Mouse (Mus musculus) mouse trophoblast stem cell (cell line): ENCODE measurements around the gene Pkd1.

Experiments
- in situ Hi-C, 2 experiments: fragments of 300-500 bp; cut with MseI, MboI; formaldehyde crosslinking; loops; 2 replicates in 1 of 2; 3 replicates in 1 of 2; pipeline ENCODE4 v1.15.1; 2025

Gene Pkd1

DNA sequence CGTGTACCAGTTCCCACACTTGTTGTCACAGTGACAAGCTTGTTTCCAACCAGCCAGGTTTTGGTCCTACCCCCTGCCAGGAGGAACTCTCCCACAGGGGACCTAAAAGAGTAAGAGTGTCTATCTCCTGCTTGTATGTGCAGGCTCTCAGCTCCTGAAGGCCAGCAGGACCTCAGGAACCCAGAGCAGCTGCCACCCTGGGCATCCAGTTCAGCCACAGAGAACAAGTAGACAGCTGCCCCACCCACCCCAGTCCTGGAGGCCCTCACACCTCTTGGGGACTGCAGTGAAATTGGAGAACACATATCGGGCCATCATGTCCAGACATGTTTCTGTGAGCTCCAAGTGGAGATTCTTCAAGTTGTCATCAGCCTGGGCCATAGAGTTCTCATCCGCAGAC lies 54.9 kb downstream of the Pkd1 start:
- in situ Hi-C loops = no loop called here

DNA sequence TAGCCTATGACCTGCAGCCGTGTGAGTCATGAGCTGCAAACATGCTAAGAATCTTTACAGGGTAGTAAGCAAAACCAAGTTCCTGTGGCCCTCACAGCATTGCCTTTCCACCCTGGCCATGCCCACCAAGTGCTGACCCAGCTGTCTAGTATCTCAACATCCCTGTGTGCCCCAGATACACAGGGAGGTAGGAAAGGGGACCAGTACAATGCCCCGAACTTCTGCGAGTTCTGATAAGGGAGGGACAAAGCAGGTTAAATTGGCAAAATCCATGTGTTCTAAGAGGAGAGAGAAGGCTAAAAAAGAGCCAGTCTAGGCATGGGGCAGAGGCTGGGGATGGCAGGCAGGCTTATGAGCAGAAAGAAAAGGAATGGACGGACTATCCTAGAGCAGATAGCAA lies 58.7 kb downstream of the Pkd1 start:
- in situ Hi-C loops = no loop called here

DNA sequence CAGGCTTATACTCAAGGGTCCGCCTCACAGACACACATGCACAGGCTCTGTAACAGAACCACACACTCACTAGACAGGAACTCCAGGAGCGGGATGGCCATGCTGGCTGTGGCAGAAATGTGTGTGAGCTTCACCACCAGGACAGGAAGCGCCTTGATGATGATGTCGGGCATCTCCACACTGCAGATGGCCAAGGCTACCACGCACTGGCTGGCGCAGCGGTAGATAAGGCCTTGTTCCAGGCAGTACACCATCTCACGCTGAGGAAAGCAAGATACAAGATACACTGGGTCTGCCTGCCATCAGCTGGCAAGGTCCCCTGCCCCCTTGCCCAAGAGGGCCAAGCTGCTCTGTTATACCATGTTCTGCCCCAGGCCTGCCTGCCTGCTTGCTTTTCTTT lies 59.2 kb downstream of the Pkd1 start:
- in situ Hi-C loops = no loop called here

DNA sequence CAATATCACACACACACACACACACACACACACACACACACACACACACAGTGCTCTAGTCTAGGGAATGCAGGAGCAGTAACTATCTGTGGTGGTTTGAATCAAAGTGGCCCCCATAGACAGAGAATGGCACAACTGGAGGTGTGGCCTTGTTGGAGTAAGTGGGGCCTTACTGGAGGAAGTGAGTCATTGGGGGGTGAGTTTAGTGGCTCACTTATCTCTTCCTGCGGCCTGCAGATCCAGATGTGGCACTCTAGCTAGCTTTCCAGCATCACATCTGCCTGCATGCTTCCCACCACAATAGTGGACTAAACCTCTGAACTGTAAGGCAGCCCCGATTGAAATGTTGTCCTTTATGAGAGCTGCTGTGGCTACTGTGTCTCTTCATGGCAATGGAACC lies 61.1 kb downstream of the Pkd1 start:
- in situ Hi-C loops = no loop called here

DNA sequence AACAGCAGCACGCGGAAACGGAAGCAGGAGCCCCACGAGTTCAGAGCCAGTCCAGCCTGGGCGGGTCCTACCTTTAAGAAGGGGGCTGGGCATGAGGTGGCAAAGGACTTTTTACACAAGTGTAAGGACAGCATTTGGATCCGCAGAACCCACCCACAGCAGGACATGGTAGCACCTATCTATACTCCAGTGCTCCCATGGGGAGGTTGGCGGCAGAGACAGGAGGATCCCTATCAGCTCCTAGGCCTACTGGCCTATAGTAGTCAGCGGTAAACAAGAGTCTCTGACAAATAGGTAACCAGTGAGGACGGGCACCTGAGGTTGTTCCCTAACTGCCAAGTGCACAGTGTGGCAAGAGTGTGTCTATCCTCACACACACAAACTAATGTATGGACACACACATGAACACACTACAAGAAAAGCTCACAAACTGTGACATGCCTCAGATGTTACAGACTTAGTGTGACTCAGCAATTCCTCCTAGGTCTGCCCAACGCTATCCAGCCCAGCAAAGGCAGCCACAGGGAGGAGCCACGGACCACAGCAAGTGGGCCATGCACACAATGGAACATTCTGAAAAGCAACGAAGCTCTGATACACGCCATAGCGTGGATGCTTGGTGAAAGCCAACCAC lies 68.0 kb downstream of the Pkd1 start:
- in situ Hi-C loops = no loop called here

DNA sequence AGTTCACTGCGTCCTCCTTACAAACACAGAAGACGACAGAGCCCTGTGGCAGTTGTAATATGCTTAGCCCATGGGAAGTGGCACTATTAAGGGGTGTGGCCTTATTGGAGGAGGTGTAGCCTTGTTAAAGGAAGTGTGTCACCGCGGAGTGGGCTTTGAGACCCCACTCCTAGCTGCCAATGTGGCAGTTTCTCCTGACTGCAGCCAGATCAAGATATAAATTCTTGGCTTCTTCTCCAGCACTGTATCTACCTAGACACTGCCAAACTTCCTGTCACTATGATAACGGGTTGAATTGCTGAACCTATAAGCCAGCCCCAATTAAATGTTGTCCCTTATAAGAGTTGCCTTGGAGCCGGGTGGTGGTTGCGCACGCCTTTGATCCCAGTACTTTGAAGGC lies 75.8 kb downstream of the Pkd1 start:
- in situ Hi-C loops = no loop called here

DNA sequence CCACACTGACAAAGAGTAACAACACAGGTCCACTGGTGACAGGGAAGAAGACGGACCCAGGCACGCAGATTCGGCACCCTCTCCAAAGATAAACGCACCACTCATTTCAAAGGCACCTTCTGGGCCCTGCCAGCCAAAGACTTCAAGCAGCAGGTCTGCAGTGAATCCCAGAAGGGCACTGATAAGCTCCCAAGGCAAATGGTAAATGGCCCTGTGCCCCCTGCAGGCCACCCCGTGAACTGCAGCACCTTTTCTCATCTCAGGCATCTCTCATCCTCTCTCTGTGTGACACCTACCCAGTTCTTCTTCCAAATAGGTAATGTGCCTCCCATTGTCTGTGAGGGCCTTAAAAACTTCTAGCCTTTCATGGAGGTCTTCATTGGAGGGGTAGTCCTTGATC lies 79.0 kb downstream of the Pkd1 start:
- in situ Hi-C loops = no loop called here

DNA sequence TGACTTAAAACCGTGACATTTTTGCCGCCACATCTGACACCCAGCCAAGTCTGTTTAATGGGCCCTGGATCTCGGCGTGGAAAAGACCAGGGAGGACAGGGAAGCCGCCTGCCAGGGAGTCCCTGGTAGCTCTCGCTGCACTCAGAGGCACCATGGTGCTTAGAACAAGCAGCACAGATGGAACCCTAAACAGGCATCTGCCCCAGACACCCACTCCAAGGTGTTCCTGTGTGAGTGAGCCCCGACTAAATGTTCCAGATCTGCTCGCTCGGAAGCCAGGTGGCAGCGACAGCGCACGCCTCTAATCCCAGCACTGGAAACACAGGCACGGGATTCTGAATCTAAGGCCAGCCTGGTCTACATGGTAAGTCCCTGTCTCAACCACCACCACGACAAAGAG lies 80.4 kb downstream of the Pkd1 start:
- in situ Hi-C loops = no loop called here

DNA sequence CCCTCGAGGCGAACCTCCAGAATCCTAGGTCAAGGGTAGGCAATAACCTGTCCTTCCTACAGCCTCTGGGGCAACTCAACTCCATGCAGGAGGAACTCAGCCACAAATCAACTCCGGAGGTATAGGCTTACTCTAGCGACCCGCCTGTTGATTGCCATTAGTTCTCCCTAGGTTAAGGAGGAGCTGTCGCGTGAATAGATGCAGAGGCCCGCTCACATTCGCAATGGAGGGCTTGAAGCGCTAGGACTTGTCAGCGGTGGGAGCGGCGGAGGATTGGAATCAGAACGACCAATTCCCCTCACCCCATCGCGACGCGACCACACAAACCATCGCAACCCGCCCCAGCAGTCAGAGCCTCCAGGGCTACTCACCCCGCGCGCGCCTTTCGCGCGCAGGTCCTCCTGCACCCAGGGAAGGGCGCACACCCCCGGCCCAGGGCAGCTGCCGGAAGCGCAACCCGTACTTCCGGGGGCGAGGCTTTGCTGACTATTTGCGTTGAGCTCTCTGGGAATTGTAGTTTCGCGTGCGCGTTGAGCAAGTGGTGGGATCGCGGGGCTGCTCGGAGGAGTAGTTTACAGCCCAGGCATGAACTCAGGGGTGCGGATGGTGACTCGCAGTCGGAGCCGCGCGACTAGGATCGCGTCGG lies 82.7 kb downstream of the Pkd1 start, which contains the start of the genes Tsc2 and Nthl1:
Tsc2 (minus strand) TSS at position 464 of the 646 bp plus-strand sequence.
Nthl1 (plus strand) TSS at position 514 of the 646 bp plus-strand sequence.
- in situ Hi-C loops = no loop called here

DNA sequence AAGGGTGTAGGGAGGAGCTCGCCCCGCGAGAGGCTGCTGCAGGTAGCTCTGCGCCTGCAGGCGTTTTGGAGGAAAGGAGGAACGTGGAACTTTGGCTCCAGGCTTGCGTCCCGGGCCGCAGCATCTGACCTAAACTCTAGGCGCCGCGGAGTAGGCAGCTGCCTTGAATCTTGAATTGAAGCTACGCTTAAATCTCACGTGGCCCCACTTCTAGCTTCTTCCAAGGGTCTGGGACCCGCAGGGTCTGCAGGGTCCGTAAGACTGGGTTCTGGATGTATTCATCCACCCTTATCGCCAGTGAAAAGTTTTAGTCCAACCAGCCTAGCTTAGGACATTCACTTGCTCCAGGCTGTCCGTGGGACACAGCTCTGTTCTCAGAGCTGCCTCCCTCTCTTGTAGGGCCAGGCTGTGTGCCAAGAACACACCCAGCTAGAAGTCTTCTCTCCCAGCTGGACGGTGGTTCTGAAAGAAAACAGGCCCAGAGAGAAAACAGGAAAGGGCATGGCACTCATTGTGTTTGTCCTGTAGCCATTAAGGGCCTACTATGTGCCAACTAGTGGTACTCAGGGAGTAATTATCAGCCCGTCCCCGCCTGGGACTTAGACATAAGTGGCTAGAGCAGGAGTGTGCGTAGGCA lies 83.3 kb downstream of the Pkd1 start:
- in situ Hi-C loops = no loop called here

DNA sequence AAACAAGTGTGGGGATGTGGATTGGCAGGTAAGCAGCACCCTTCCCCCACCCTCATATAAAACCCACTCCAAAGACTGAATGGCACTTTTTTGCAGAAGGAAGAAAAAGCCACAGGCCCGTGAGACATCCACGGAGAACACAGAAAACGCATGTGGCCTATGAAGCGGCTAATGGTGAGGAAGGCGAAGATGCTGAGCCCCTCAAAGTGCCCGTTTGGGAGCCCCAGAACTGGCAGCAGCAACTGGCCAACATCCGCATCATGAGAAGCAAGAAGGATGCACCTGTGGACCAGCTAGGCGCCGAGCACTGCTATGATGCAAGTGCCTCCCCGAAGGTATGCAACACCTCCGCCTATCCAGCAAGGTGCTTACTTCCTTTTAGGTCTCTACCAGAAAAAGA lies 84.2 kb downstream of the Pkd1 start:
- in situ Hi-C loops = no loop called here

DNA sequence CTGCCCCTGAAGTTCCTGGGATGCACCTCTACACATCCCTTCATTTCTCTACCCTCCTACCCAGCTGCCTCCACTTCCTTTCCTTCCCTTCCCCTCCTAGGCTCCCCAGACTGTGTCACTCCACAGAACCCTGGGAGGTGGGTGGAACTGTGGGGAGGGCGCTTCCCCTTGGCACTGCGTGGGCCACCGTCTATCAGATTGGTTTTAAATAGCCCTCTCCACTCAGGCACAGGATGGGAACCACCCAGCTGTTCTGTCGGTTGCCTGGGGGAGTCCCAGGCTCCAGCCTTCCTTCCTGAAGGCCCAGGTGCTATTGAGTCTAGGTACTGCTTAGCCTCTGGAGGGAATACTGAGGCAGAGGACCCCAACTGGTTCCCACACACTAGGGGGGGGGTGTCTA lies 85.4 kb downstream of the Pkd1 start:
- in situ Hi-C loops = no loop called here

DNA sequence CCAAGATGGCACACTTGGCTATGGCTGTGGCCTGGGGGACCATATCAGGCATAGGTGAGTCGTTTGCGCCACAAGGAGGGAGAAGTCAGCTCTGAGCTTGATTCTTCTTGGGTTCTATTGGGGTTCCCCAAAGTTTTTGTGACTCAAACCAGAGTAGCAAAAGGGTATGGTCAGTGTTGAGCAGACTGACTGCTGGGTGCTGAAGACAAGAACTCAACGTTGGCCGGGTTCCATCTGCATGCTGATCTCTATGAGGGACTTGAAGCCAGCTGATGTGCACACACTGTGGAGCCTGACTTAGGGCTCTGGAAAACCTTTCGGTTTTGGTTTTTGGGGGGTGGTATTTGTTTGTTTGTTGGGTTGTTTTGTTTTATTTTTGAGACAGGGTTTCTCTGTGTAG lies 86.1 kb downstream of the Pkd1 start:
- in situ Hi-C loops = no loop called here

DNA sequence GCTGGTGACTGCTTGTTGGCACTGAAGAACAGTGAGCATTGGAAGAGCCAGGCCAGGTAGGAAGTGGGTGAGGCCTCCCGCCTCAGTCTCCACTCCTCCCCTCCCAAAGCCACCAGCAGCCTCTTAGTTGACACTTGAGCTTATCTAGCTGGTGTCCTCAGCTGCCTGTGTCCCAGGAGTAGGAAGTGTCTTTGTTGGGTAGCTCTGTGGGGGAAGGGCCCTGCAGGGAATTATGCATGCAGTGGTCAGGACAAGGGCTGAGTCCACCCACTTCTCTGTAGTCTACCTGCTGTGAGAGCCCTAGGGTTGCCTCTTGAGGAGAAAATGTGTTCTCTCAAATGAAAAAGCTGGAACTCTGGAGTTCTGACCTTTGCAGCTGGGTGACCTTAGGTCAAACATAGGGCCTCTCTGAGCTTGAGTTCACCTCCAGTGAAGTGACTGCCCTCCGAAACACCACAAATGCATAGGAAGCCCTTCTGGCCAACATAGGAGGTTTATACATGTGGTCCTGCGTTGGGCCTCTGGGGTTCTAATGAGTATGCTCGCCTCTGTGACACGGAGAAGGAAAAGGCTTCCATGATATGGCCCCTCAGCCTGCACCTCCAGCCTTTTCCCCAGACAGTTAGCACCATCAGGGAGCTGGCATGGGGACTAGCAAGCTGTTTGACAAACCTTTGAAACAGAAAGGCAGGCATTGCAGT lies 87.3 kb downstream of the Pkd1 start:
- in situ Hi-C loops = no loop called here

DNA sequence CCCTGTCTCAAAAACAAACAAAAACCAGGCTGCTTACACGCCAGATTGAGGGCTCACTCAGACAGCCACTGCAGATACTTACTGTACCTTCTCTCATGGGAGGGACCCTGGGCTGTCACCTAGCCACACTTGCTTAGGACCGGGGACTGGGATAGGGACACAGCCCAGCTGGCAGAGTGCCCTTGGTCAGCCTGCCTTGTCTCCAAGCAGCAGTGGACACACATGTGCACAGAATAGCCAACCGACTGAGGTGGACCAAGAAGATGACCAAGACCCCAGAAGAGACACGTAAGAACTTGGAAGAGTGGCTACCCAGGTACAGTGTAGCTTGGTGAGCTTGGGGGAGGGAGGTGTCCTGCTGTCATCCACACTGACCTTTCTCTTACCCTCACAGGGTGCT lies 88.6 kb downstream of the Pkd1 start:
- in situ Hi-C loops = no loop called here

DNA sequence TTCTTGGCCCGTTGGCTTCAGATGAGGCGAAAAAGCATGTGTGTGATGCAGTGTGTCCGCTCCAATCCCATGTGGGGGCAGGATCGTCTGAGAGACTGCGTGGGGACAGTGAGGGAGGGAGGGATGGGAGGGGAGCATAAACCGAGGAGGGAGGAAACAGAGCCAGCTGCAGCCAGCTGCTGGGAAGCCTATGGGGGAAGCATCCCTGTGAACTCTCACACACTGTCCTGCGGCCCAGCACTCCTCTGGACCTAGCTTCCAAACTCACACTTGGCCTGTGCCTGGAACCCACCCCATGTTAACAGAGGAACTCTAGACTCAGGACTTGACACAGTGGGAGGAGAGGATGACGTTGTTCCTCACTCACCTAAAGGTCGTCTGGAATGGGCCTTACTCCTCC lies 89.2 kb downstream of the Pkd1 start:
- in situ Hi-C loops = no loop called here

DNA sequence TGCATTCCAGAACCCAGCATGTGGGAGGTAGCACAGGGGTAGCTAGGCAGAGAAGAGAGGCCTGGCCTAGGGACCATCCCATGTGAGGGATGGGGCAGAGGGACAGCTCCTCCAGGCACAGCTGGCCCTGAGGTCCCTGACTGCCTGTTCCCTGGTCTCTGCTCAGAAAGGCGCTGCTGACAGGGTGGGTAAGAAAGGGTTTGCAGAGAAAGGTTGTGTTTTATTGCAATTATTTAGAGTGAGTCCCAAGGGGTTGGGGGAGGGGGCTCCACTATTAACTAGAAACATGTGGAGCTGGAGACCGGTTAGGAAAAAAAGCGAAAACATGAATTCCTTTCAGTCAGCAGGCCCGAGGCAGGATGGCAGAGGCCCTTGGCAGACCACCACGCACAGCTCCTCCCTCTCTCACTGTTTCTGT lies 89.9 kb downstream of the Pkd1 start:
- in situ Hi-C loops = no loop called here

DNA sequence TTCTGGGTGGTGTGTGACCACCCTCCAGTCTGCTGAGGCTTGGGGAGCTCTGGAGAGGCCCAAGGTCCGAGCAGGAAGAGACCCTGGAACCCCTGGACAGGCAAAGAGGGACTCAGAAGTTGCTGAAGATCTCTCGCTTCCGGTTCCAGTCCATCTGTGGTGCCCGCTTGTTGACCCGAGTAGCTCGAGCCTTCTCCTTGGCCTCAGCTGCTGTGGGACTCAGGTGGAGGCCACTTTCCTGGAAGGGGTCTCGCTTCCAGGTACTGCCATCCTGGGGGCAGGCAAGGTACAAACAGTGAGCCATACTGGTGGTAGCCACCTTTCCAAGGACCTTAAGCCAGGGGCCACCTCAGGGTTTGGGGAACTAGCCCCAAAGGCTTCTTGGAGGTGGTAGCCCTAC lies 90.5 kb downstream of the Pkd1 start:
- in situ Hi-C loops = no loop called here

DNA sequence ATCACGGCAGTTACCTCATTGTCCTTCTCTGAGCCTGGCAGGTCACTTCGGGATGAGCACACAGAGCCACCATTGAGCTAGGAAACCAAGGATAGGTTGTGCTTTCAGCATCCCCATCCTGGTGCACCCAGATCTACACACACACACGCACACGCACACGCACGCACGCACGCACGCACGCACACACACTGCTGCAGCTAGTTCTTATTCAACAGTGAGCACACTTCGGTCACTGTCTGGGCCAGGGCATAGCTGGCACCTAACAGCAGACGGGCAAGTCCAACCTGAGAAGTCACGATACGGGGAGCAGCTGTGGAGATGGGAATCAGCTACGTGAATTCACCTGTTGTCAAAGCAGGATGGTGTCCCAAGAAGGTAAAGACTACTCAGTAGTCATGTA lies 90.9 kb downstream of the Pkd1 start:
- in situ Hi-C loops = no loop called here

DNA sequence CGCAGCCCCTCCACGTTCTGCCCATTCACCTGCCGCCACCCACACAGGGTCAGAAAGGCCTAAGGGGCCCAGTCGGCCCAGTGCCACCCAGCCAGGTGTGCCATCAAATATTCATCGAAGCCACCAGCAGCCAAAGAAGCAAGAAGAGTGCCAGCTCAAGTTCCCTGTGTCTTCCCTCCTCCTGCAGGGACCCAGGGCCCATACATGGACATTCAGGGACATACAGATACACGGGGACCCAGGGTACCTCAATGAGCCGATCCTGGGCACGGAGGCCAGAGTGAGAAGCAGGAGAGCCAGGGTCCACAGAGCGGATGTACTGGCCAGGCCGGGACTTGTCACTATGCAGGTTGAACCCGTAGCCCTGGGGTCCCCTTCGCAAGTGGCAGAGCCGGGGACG lies 92.3 kb downstream of the Pkd1 start:
- in situ Hi-C loops = no loop called here

DNA sequence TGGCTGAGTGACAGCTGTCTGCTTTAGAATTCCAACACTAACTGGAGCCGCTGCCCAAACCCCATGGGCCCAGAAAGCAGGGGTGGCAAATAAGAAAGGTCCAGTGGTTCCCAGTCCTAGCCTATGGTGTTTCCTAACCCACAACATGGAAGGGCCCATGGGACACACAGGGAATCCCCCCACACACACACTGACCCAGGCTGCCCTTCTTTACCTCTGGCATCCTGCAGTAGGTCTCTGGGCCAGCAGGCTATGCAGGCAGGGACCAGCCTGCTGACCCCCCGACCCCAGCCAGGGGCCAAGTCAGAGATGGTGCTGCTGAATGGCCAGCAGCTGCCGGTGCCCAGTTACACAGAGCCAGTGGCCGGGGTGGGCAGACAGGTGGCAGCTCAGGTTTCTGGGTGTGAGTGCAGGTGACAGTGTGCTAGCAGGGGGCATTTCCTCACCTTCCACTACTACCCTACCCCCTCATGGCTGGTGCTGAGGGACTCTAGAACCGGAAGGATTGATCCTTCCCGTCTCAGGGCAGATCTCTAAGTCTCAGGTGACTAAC lies 93.2 kb downstream of the Pkd1 start:
- in situ Hi-C loops = no loop called here

DNA sequence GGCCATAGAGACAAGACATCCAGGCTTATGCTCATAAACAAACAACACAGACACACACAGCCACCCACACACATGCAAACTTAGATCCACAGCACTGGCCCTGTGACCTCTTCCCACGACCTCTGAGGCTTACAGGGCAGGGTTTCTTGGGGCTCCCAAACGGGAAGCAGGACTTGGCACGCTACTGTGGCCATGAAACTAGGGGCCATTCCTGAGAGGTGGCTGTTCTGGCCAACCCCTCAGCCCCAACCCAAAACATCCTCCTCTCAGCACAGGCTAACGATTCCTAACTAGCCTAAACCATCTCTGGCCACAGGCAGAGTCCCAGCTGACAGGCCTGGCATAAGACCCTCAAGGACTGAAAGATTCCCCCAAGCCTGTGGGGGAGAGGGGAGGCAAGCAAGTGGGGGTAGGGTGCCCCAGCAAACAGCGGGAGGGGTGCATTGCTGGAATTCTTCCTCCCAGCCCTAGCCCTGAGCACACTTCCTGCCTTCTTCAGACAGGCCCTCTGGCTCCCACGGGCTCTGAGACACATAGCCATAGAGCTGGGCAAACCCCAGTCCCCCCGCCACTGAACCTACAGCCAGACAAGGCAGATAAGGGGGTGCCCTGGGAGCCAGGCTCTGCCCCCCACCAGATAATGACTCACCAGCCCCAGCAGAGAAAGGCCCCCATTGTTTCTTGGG lies 94.5 kb downstream of the Pkd1 start:
- in situ Hi-C loops = no loop called here
